Mouse (Mus musculus): ENCODE results near the gene Rpl41.
"Not testable (repeated sequence)": the region's sequence is repeated elsewhere in the genome, so short reads cannot be mapped to it uniquely, and the experiment has no call there.

Rpl41 gene

GRCm38 (mm10) chr10:128524732-128525662 is 24.1 kb downstream of the Rpl41 start:
- in situ Hi-C loops (cut with MboI, MseI), result no loop called here

GRCm38 (mm10) chr10:128524111-128524731 is 24.9 kb downstream of the Rpl41 start:
- in situ Hi-C loops (cut with MboI, MseI), result no loop called here

GRCm38 (mm10) chr10:128522351-128522750 is 26.8 kb downstream of the Rpl41 start:
- in situ Hi-C loops (cut with MboI, MseI), result no loop called here

- in situ Hi-C loops (cut with MboI, MseI), result no loop called here
These were observed 28.5 kb downstream of the Rpl41 start for GRCm38 (mm10) chr10:128520591-128520990.

GRCm38 (mm10) chr10:128518833-128519232 is 30.3 kb downstream of the Rpl41 start:
- in situ Hi-C loops (cut with MboI, MseI), result no loop called here

- in situ Hi-C loops (cut with MboI, MseI), result no loop called here
These were observed 32.4 kb downstream of the Rpl41 start for GRCm38 (mm10) chr10:128516677-128517076.

GRCm38 (mm10) chr10:128516029-128516428 is 33.1 kb downstream of the Rpl41 start:
- in situ Hi-C loops (cut with MboI, MseI), result no loop called here

- in situ Hi-C loops (cut with MboI, MseI), result no loop called here
These were observed 34.1 kb downstream of the Rpl41 start for GRCm38 (mm10) chr10:128515044-128515443.

GRCm38 (mm10) chr10:128511761-128512160 is 37.3 kb downstream of the Rpl41 start:
- in situ Hi-C loops (cut with MboI, MseI), result no loop called here

- in situ Hi-C loops (cut with MboI, MseI), result no loop called here
These were observed 37.9 kb downstream of the Rpl41 start for GRCm38 (mm10) chr10:128511189-128511588.

GRCm38 (mm10) chr10:128510301-128510700 is 38.8 kb downstream of the Rpl41 start:
- in situ Hi-C loops (cut with MboI, MseI), result no loop called here

GRCm38 (mm10) chr10:128509831-128510230 is 39.3 kb downstream of the Rpl41 start:
- in situ Hi-C loops (cut with MboI, MseI), result no loop called here

GRCm38 (mm10) chr10:128509203-128509602 is 39.9 kb downstream of the Rpl41 start:
- in situ Hi-C loops (cut with MboI, MseI), result no loop called here

- in situ Hi-C loops (cut with MboI, MseI), result no loop called here
These were observed 40.8 kb downstream of the Rpl41 start for GRCm38 (mm10) chr10:128508260-128508659.

GRCm38 (mm10) chr10:128505974-128506373 is 43.1 kb downstream of the Rpl41 start:
- in situ Hi-C loops (cut with MboI, MseI), result no loop called here

- in situ Hi-C loops (cut with MboI, MseI), result not testable (repeated sequence)
These were observed 43.8 kb downstream of the Rpl41 start for GRCm38 (mm10) chr10:128505371-128505667.

GRCm38 (mm10) chr10:128504641-128505370 is 44.3 kb downstream of the Rpl41 start:
- in situ Hi-C loops (cut with MboI, MseI), result no loop called here

- in situ Hi-C loops (cut with MboI, MseI), result no loop called here
These were observed 45.1 kb downstream of the Rpl41 start for GRCm38 (mm10) chr10:128504012-128504411.

- in situ Hi-C loops (cut with MboI, MseI), result no loop called here
These were observed 45.6 kb downstream of the Rpl41 start for GRCm38 (mm10) chr10:128503532-128503931.

GRCm38 (mm10) chr10:128502341-128502740 is 46.8 kb downstream of the Rpl41 start:
- in situ Hi-C loops (cut with MboI, MseI), result no loop called here

- in situ Hi-C loops (cut with MboI, MseI), result no loop called here
These were observed 49.9 kb downstream of the Rpl41 start for GRCm38 (mm10) chr10:128499116-128499671.

- in situ Hi-C loops (cut with MboI, MseI), result no loop called here
These were observed 50.5 kb downstream of the Rpl41 start, which contains the start of gene Myl6b for GRCm38 (mm10) chr10:128498590-128498989. Gene Myl6b (minus strand): TSS chr10:128498685.

Measured in T-helper 1 cell (primary cell).